Mouse (Mus musculus) thymus, adult 2 months (tissue): ENCODE measurements around the gene Mrc2.

Experiments
- CTCF ChIP-seq: fragments of 200-500 bp; IDR thresholded peaks from 2 replicates; pipeline ENCODE4 v1.5.1; 2012; ENCODE audit warnings: mild to moderate bottlenecking, control low read depth, low read length, moderate library complexity, borderline replicate concordance; ENCODE audit not compliant: control insufficient read depth, poor library complexity, insufficient read depth; ENCODE audit errors: extremely low read depth
- POLR2A ChIP-seq: fragments of 200-500 bp; IDR thresholded peaks from 2 replicates; pipeline ENCODE4 v1.6.1; 2012; ENCODE audit warnings: mild to moderate bottlenecking, low read length, control low read depth, moderate library complexity; ENCODE audit not compliant: control insufficient read depth, poor library complexity, insufficient read depth; ENCODE audit errors: extremely low read depth

GRCm38 (mm10) chr11:105312311-105312942, 20.0 kb downstream of the Mrc2 start:
- no peak for TF ChIP-seq POLR2A
- TF ChIP-seq CTCF, result no peak
